Mouse (Mus musculus): ENCODE data around the gene Fra10ac1. TPM values are rescaled to one million over a fixed set of nuclear protein-coding genes. Genes with fewer than 3 reads are reported as not detected.
A peak's percentile ranks its signal among the peaks of the same experiment; 100 is the strongest.

The Fra10ac1 gene
- polyA plus RNA-seq, 2 experiments: 8.7 to 12.1 TPM

- H3K9ac ChIP-seq (replicated peaks): no peak overlapping the region
- 59% methylated on average over 21 of the region's 21 CpGs for WGBS (ENCODE audit: insufficient replicate concordance)
- ATAC-seq (ENCODE audit: insufficient read depth): peak; percentile 60; the same call in 1 of the 2 replicates
- peak; percentile 11 to 26 (median 12) for DNase-seq (ENCODE audit: low read depth in 3 of 3, low spot score in 3 of 3)
- H3K4me1 ChIP-seq (replicated peaks; ENCODE audit: control insufficient read depth in 2 of 2, insufficient read depth in 2 of 2, low read length in 1 of 2): peaks cover 0 to 5% of the 10 kb centered on the region in 2 experiments; a peak in 1 of 4 replicates
- peak overlapping the region; percentile 20; the same call in 1 of the 2 replicates for H3K27ac ChIP-seq
- no peaks in the 10 kb centered on the region for H3K36me3 ChIP-seq (replicated peaks; ENCODE audit: control insufficient read depth, insufficient read depth, low read depth)
- no peaks in the 10 kb centered on the region for H3K9me3 ChIP-seq (ENCODE audit: control insufficient read depth, low read length)
- no peak for TF ChIP-seq CTCF (IDR thresholded peaks at IDR 0.05; ENCODE audit: low read depth)
- TF ChIP-seq EP300 (IDR thresholded peaks at IDR 0.05; ENCODE audit: low read depth): no peak
- no peaks in the 10 kb centered on the region for H3K27me3 ChIP-seq (ENCODE audit: control insufficient read depth, insufficient read depth, low read length)
- H3K4me3 ChIP-seq (ENCODE audit: insufficient read depth in 1 of 2, low read depth in 2 of 2, low read length in 2 of 2): peak overlapping the region in 1 of 2 experiments; percentile 45; a peak in 2 of 4 replicates
- peak overlapping the region; percentile 14 for H3K4me2 ChIP-seq (ENCODE audit: low read depth)
Measured at GRCm38 (mm10) chr19:38161648-38162354, 62.2 kb downstream of the Fra10ac1 start.

- no peak for ATAC-seq (ENCODE audit: insufficient read depth)
- no peak overlapping the region for H3K27ac ChIP-seq
- H3K9ac ChIP-seq (replicated peaks): no peak overlapping the region
- no peak for DNase-seq (ENCODE audit: low read depth in 3 of 3, low spot score in 3 of 3)
- TF ChIP-seq EP300 (IDR thresholded peaks at IDR 0.05; ENCODE audit: low read depth): no peak
- 0 out of 2 replicates have a peak, but pooled peaks have one; percentile 13 for TF ChIP-seq CTCF (IDR thresholded peaks at IDR 0.05; ENCODE audit: low read depth)
- no peaks in the 10 kb centered on the region for H3K27me3 ChIP-seq (ENCODE audit: control insufficient read depth, insufficient read depth, low read length)
- H3K4me2 ChIP-seq (ENCODE audit: low read depth): no peak overlapping the region
- no peak overlapping the region for H3K4me3 ChIP-seq (ENCODE audit: insufficient read depth in 1 of 2, low read depth in 2 of 2, low read length in 2 of 2)
- no peaks in the 10 kb centered on the region for H3K36me3 ChIP-seq (replicated peaks; ENCODE audit: control insufficient read depth, insufficient read depth, low read depth)
- WGBS (ENCODE audit: insufficient replicate concordance): 73% methylated on average over 1 of the region's 1 CpGs
- H3K9me3 ChIP-seq (ENCODE audit: control insufficient read depth, low read length): no peaks in the 10 kb centered on the region
- no peaks in the 10 kb centered on the region; a peak in 1 of 4 replicates for H3K4me1 ChIP-seq (replicated peaks; ENCODE audit: control insufficient read depth in 2 of 2, insufficient read depth in 2 of 2, low read length in 1 of 2)
Measured at GRCm38 (mm10) chr19:38156243-38156642, 67.7 kb downstream of the Fra10ac1 start.

DNA sequence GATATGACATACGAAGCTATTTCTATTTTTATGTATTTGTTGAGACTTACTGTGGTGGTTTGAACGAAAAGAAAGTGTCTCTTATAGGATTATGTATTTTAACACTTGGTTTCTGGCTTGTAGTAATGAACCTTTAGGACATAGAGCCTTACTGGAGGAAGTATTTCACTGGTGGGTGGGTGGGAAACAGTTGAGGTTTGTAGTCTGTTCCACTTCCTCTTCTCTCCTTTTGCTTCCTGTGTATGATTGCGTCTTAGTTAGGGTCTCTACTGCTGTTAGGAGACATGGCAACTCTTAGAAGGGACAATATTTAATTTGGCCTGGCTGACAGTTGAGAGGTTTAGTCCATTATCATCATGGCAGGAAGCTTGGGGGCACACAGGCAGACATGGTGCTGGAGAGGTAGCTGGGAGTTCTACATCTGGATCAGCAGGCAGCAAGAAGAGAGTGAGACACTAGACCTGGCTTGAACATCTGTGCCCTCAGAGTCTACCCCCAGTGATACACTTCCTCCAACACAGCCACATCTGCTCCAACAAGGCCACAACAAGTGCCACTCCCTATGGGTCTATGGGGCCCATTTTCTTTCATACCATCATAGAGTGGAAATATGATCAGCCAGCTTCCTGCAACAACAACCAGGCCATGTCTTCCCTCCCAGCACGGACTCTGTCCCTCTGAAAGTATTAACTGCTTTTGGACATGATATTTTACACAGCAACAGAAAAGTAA is 80.2 kb downstream of the Fra10ac1 start:
- no peaks in the 10 kb centered on the region for H3K4me1 ChIP-seq (replicated peaks; ENCODE audit: control insufficient read depth in 2 of 2, insufficient read depth in 2 of 2, low read length in 1 of 2)
- no peak overlapping the region for H3K9ac ChIP-seq (replicated peaks)
- H3K4me2 ChIP-seq (ENCODE audit: low read depth): no peak overlapping the region
- H3K9me3 ChIP-seq (ENCODE audit: control insufficient read depth, low read length): no peaks in the 10 kb centered on the region
- WGBS (ENCODE audit: insufficient replicate concordance): 24% methylated on average over 4 of the region's 4 CpGs
- H3K27me3 ChIP-seq (ENCODE audit: control insufficient read depth, insufficient read depth, low read length): no peaks in the 10 kb centered on the region
- TF ChIP-seq EP300 (IDR thresholded peaks at IDR 0.05; ENCODE audit: low read depth) (no peak), CTCF (IDR thresholded peaks at IDR 0.05; ENCODE audit: low read depth) (no peak)
- ATAC-seq (ENCODE audit: insufficient read depth) (no peak), DNase-seq (ENCODE audit: low read depth in 3 of 3, low spot score in 3 of 3) (no peak)
- H3K4me3 ChIP-seq (ENCODE audit: insufficient read depth in 1 of 2, low read depth in 2 of 2, low read length in 2 of 2): no peak overlapping the region
- H3K36me3 ChIP-seq (replicated peaks; ENCODE audit: control insufficient read depth, insufficient read depth, low read depth): no peaks in the 10 kb centered on the region
- no peak overlapping the region for H3K27ac ChIP-seq

Other genes with a start within 250 kb of the Fra10ac1 start
- gene Myof, start 180.6 kb downstream of the Fra10ac1 start, polyA plus RNA-seq (2012; rRNA removed): 1.2 and 2.0 TPM in 2 replicates
- 1.2 and 1.3 TPM in 2 replicates for gene Myof, start 180.6 kb downstream of the Fra10ac1 start, polyA plus RNA-seq (2014; fragmentation: Nextera tagmentation; extraction: Ambion mirVana)
- gene Cep55, start 169.1 kb downstream of the Fra10ac1 start, polyA plus RNA-seq (2012; rRNA removed): 3.0 and 4.2 TPM in 2 replicates
- gene Cep55, start 169.1 kb downstream of the Fra10ac1 start, polyA plus RNA-seq (2014; fragmentation: Nextera tagmentation; extraction: Ambion mirVana): 5.1 and 5.3 TPM in 2 replicates
- gene Ffar4, start 127.1 kb downstream of the Fra10ac1 start, polyA plus RNA-seq (2012; rRNA removed): 0.04 and 0.07 TPM in 2 replicates
- gene Ffar4, start 127.1 kb downstream of the Fra10ac1 start, polyA plus RNA-seq (2014; fragmentation: Nextera tagmentation; extraction: Ambion mirVana): not detected in 2 replicates
- gene Rbp4, start 98.9 kb downstream of the Fra10ac1 start, polyA plus RNA-seq (2012; rRNA removed): 690 and 801 TPM in 2 replicates
- 1,536 and 1,785 TPM in 2 replicates for gene Rbp4, start 98.9 kb downstream of the Fra10ac1 start, polyA plus RNA-seq (2014; fragmentation: Nextera tagmentation; extraction: Ambion mirVana)
- 2.1 and 4.1 TPM in 2 replicates for gene Pde6c, start 91.4 kb downstream of the Fra10ac1 start, polyA plus RNA-seq (2012; rRNA removed)
- gene Pde6c, start 91.4 kb downstream of the Fra10ac1 start, polyA plus RNA-seq (2014; fragmentation: Nextera tagmentation; extraction: Ambion mirVana): 4.2 TPM in 2 replicates
- gene Lgi1, start 40.4 kb upstream of the Fra10ac1 start, polyA plus RNA-seq (2012; rRNA removed): 0.03 and 0.05 TPM in 2 replicates
- gene Lgi1, start 40.4 kb upstream of the Fra10ac1 start, polyA plus RNA-seq (2014; fragmentation: Nextera tagmentation; extraction: Ambion mirVana): not detected in 2 replicates
- 2.5 and 3.4 TPM in 2 replicates for gene Slc35g1, start 171.8 kb upstream of the Fra10ac1 start, polyA plus RNA-seq (2012; rRNA removed)
- gene Slc35g1, start 171.8 kb upstream of the Fra10ac1 start, polyA plus RNA-seq (2014; fragmentation: Nextera tagmentation; extraction: Ambion mirVana): 3.5 and 4.1 TPM in 2 replicates